Mouse (Mus musculus) neural tube, embryonic 14.5 days (tissue): Measurements from ENCODE around the gene Smim15. TPM values are rescaled to one million over a fixed set of nuclear protein-coding genes. Genes with fewer than 3 reads are reported as not detected.

Experiments
- polyA plus RNA-seq: library from polyadenylated mRNA; unstranded; fragments of >200 nt; fragmentation: Nextera tagmentation; extraction: Ambion mirVana; gene quantifications from 2 replicates; pipeline ENCODE4 v1.2.1, GENCODE M21; 2014

Gene Smim15
- polyA plus RNA-seq, 1 experiment from 2014 or later = 34.2 TPM

Other genes with a start within 250 kb of the Smim15 start
- 64.9 and 79.3 TPM in 2 replicates for gene Ndufaf2, start 114.2 kb downstream of the Smim15 start, polyA plus RNA-seq
- 31.3 and 37.5 TPM in 2 replicates for gene Ercc8, start 114.3 kb downstream of the Smim15 start, polyA plus RNA-seq
- 1.9 and 2.6 TPM in 2 replicates for gene Elovl7, start 170.0 kb downstream of the Smim15 start, polyA plus RNA-seq